Mouse (Mus musculus) lung, postnatal 4 days (tissue): ENCODE data around the gene Chaf1a.

Experiments used
- DNase-seq, 2 experiments: peaks; one replicate each; pipeline ENCODE4 v3.0.0; 2021

Gene Chaf1a

GRCm38 (mm10) chr17:56040030-56040856 is at the start of gene Chaf1a:
Chaf1a (plus strand) TSS chr17:56040439.
- DNase-seq, result peak; percentile 98

DNA sequence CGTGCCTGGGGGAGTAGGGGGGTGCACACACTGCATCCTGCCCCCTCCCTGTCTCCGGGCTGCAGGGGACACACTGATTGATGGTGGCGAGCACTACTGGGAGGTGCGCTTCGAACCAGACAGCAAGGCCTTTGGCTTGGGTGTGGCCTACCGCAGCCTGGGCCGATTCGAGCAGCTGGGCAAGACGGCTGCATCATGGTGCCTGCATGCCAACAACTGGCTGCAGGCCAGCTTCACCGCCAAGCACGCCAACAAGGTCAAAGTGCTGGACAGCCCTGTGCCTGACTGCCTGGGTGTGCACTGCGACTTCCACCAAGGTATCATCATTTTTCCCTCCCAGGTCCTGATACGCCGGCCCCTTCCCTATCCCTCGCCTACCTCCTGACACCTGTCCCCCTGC is 44.2 kb upstream of the Chaf1a start:
- no peak for DNase-seq

DNA sequence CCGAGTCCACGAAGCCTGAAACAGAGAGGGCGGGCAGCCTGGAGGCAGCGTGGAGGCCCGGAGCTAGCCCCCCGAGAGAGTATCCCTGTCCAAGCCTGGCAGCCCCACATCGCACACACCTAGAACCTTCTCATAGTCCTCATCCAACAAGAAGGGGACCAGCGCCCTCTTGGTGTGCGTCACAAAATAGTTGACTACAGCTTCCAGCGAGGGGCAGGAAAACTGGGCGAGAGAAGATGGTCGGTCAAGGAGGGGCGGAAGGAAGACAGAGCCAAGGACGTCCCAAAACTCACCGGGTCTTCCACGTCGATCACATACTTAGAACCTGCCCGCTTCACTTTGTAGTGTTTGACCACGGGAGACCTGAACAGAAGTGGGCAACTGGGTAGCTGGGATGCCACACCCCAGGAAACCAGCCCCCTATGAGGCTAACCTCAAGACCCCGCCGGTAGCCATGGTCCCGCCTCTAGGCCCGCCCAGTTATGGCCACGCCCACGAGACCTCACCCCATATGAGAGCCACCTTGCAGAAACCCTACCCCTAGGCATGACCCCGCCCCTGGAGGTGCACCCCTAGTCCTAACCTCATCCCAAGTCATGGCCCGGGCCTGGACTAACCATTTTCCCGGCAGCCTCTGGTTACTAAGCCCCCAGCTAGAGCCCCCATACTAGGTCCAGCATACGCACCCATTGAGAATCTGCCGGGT is 40.3 kb upstream of the Chaf1a start:
- no peak for DNase-seq

GRCm38 (mm10) chr17:56003000-56003399 is 37.2 kb upstream of the Chaf1a start:
- DNase-seq, result no peak

- peak; percentile 69 to 78 for DNase-seq
Measured at GRCm38 (mm10) chr17:56005415-56006061, 34.7 kb upstream of the Chaf1a start, which contains the start of the genes Stap2 and Mpnd. Stap2 (minus strand) TSS chr17:56005584. Mpnd (plus strand) TSS chr17:56005711.

- DNase-seq, result no peak
Measured at GRCm38 (mm10) chr17:56006956-56007355, 33.3 kb upstream of the Chaf1a start.

DNA sequence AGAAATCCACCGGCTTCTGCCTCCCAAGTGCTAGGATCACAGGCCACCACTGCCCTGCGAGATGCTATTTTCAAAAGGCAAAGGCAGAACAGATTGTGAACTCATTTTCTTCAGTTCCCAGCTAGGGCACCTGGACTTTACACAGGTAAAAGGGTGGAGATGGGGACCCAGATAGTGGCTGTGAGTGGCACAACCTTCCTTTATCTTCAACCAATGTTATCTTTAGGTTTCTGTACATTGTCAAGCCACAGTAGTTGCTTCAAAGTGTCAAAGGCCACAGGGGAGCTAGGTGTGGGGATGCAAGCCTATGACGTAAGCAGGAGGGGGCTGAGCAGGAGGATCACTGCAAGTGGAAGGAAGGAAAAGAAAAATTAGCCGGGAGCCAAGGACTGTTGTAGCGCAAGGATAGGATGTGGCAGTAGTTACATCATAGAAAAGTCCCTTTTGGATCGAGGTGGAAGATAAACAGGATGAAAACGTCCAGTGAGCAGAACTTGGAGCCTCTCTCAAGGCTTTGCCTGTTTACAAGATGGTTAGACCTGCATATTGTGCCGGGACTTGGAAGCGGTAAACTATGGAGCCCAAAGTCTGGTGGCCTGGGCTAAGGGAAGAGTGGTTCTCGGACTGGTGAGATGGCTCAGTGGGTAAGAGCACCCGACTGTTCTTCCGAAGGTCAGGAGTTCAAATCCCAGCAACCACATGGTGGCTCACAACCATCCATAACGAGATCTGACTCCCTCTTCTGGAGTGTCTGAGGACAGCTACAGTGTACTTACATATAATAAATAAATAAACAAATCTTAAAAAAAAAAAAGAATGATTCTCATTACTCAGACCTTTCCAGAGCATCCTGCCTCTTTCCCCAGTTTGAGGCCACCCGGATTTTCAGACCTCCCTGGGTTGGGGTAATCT is 32.5 kb upstream of the Chaf1a start:
- DNase-seq, result no peak

DNA sequence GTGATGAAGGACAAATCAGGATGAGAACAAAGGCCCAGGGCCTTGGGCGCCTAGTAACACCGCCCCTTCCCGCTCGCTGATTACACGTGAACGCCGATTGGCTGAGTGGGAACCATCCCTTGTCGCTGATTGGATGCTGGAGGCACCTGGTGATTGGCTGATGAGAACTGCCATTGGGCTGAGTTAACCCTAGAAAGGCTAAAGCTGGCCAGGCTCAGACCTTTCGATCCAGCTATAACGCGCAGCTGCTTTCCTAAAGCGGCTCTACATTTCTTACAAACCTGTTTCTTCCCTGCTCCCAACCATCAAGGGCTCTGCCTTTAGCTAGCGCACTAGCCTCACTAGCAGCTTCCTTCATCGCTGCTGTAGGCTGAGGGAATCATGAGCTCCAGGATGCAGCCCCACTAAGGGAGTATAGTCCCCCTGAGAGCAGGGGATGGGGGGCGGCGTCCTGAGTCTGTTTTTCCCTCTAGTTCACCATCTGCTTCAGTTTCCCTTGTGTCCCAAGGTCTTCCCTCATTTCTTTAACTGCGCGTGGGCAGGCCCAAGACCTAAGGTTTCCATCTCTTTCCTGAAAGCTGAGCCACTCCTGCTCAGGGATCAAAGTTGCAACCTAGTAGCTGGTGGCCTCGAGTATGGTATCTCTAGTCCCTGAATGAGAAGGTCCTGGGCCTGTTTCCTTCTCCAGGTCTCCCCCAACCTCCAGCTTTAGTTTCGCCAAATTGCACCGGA is 31.7 kb upstream of the Chaf1a start:
- DNase-seq, result peak; percentile 95 to 96

GRCm38 (mm10) chr17:56009088-56009961 is 30.9 kb upstream of the Chaf1a start:
- DNase-seq, result peak; percentile 93 to 94

- no peak for DNase-seq
Measured at GRCm38 (mm10) chr17:56009962-56010240, 30.3 kb upstream of the Chaf1a start.

GRCm38 (mm10) chr17:56010255-56010654 is 30.0 kb upstream of the Chaf1a start:
- DNase-seq, result no peak

DNA sequence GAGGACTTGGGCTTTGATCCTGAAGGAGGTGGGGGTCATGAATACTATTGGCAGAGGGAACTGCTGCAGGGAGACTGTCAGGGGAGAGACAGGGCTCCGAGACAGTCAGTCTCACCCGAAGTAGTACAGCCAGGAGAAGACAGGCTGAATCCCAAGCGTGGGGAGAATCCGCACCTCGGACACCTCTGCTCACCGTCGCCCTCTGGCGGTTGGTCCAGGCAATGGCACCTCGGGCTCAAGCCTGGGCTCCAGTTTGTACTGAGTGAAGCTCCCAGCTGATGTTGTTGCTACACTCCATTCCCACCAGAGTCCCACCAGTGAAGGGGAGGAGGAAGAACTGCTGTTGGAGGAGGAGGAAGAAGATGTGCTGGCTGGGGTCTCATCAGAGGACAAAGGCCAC is 29.6 kb upstream of the Chaf1a start:
- DNase-seq, result peak; percentile 75 to 88

DNA sequence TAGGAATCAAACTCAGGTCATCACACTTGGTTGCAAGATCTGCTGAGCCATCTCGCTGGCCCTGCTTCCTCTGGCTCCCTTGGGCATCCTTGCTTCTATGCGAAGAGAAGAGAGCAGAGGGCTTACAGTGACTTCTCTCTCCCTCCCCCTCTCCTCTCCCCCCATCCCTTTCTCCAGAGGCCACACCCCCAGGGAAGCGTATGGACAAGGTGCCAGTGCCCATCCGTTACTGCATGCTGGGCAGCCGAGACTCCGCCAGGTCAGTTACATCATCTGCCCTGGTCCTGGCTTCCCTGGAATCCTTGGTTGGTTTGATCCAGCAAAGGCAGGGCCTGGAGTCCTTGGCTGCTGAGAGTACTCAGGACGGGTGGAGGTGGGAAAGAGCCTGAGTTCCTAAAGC is 28.8 kb upstream of the Chaf1a start:
- no peak for DNase-seq

GRCm38 (mm10) chr17:56015293-56015692 is 24.9 kb upstream of the Chaf1a start:
- no peak for DNase-seq

DNA sequence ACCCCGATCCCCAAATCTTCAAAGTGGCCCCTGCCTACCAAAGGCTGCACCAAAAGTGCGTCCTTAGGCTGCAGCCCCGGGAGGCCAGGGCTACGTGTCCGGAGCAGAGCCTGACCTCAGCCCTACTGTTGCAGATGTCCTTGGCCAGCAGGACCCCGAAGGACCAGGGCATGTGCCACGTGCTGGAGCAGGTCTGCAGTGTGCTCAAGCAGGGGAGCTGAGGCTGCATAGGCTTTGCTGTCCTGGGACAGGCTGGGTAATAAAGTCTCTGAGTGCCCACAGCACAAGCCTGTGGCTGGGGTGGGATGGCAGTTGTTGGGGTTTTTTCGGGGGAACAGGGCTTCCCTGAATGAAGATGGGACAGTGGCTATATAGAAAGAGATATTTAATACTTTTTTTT is 23.9 kb upstream of the Chaf1a start:
- DNase-seq, result no peak

GRCm38 (mm10) chr17:56016793-56017785 is 23.1 kb upstream of the Chaf1a start:
- DNase-seq, result no peak

- no peak for DNase-seq
Measured at GRCm38 (mm10) chr17:56017848-56018247, 22.4 kb upstream of the Chaf1a start.

DNA sequence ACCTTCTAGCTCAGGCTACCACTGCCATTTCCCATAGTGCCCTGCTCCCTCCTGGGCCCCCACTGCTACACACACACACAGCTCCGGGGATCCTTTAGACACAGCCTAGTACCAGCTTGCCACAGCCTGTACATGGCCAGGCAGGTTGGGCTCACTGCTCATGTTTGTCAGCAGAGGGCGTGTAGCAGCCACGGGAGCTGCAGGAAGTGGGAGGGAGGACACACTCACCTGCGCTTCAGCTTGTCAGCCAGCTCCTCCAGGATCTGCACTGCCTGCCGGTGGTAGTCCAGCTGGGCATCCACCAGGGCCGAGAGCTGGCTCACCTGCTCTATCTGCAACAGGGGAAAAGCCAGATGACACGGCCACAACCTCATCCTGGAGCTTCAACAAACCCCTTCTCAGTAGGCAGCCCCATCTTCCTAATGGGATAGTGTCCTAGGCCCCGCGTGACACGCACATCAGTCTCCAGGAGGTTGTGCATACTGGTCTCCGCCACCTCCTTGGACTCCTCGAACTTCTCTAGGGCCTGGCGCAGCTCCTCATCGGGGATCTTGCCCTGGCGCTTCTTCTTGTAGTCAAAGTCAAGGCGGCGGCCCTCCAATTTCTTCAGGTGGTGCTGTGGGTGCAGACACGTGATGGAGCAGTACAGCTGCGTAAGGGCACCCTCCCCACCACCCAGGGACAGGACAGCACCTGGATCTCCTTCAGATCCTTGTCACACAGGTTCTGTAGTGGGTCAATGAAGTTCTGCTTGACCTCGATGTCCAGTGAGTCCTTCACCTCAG is 21.7 kb upstream of the Chaf1a start:
- peak; percentile 49 to 54 for DNase-seq
